Mouse (Mus musculus): Measurements from ENCODE around the gene Agap3.

The Agap3 gene

GRCm38 (mm10) chr5:24510635-24511034 lies 58.7 kb downstream of the Agap3 start:
- in situ Hi-C loops (cut with MboI; ENCODE audit: low sequenced_read_pairs): no loop called here

GRCm38 (mm10) chr5:24512271-24512670 lies 60.3 kb downstream of the Agap3 start:
- in situ Hi-C loops (cut with MboI; ENCODE audit: low sequenced_read_pairs): no loop called here

GRCm38 (mm10) chr5:24521366-24521765 lies 69.4 kb downstream of the Agap3 start:
- in situ Hi-C loops (cut with MboI; ENCODE audit: low sequenced_read_pairs): loop anchor here (5.0 kb wide), 1 partner anchor 34 kb away; no protein-coding TSS in a partner anchor

- in situ Hi-C loops (cut with MboI; ENCODE audit: low sequenced_read_pairs): loop anchor here (5.0 kb wide), 1 partner anchor 37 kb away; no protein-coding TSS in a partner anchor
These were observed 71.8 kb downstream of the Agap3 start for GRCm38 (mm10) chr5:24523806-24524205.

GRCm38 (mm10) chr5:24524522-24524921 lies 72.5 kb downstream of the Agap3 start:
- in situ Hi-C loops (cut with MboI; ENCODE audit: low sequenced_read_pairs): loop anchor here (5.0 kb wide), 1 partner anchor 37 kb away; no protein-coding TSS in a partner anchor

GRCm38 (mm10) chr5:24525360-24526189 lies 73.6 kb downstream of the Agap3 start:
- in situ Hi-C loops (cut with MboI; ENCODE audit: low sequenced_read_pairs): no loop called here

GRCm38 (mm10) chr5:24526190-24526888 lies 74.4 kb downstream of the Agap3 start:
- in situ Hi-C loops (cut with MboI; ENCODE audit: low sequenced_read_pairs): no loop called here

GRCm38 (mm10) chr5:24526889-24527230 lies 74.9 kb downstream of the Agap3 start, which contains the start of gene Gbx1:
Gbx1 (minus strand) TSS chr5:24527202.
- in situ Hi-C loops (cut with MboI; ENCODE audit: low sequenced_read_pairs): no loop called here

- in situ Hi-C loops (cut with MboI; ENCODE audit: low sequenced_read_pairs): no loop called here
These were observed 75.8 kb downstream of the Agap3 start for GRCm38 (mm10) chr5:24527780-24528179.

- in situ Hi-C loops (cut with MboI; ENCODE audit: low sequenced_read_pairs): no loop called here
These were observed 78.2 kb downstream of the Agap3 start for GRCm38 (mm10) chr5:24530042-24530689.

GRCm38 (mm10) chr5:24533391-24533790 lies 81.4 kb downstream of the Agap3 start:
- in situ Hi-C loops (cut with MboI; ENCODE audit: low sequenced_read_pairs): no loop called here

- in situ Hi-C loops (cut with MboI; ENCODE audit: low sequenced_read_pairs): no loop called here
These were observed 82.3 kb downstream of the Agap3 start for GRCm38 (mm10) chr5:24534292-24534691.

GRCm38 (mm10) chr5:24535731-24536130 lies 83.8 kb downstream of the Agap3 start:
- in situ Hi-C loops (cut with MboI; ENCODE audit: low sequenced_read_pairs): no loop called here

GRCm38 (mm10) chr5:24536511-24536910 lies 84.5 kb downstream of the Agap3 start:
- in situ Hi-C loops (cut with MboI; ENCODE audit: low sequenced_read_pairs): no loop called here

- in situ Hi-C loops (cut with MboI; ENCODE audit: low sequenced_read_pairs): no loop called here
These were observed 85.6 kb downstream of the Agap3 start for GRCm38 (mm10) chr5:24537618-24538017.

- in situ Hi-C loops (cut with MboI; ENCODE audit: low sequenced_read_pairs): no loop called here
These were observed 87.8 kb downstream of the Agap3 start for GRCm38 (mm10) chr5:24539571-24540296.

- in situ Hi-C loops (cut with MboI; ENCODE audit: low sequenced_read_pairs): no loop called here
These were observed 88.6 kb downstream of the Agap3 start, which contains the start of gene Asb10 for GRCm38 (mm10) chr5:24540387-24541143. Asb10 (minus strand) TSS chr5:24540978.

- in situ Hi-C loops (cut with MboI; ENCODE audit: low sequenced_read_pairs): no loop called here
These were observed 89.2 kb downstream of the Agap3 start for GRCm38 (mm10) chr5:24541144-24541569.

- in situ Hi-C loops (cut with MboI; ENCODE audit: low sequenced_read_pairs): no loop called here
These were observed 90.7 kb downstream of the Agap3 start for GRCm38 (mm10) chr5:24542643-24543042.
